Mouse (Mus musculus): ENCODE results near the gene Mypn. TPM values are rescaled to one million over a fixed set of nuclear protein-coding genes. Genes with fewer than 3 reads are reported as not detected.

Gene Mypn
- polyA plus RNA-seq, 1 experiment from 2014 or later: 0.09 TPM

GRCm38 (mm10) chr10:63230266-63230665 is 26.5 kb upstream of the Mypn start:
- Histone ChIP-seq H3K27ac (ENCODE audit: low read depth, low read length) (no peak overlapping the region), H3K4me2 (replicated peaks; ENCODE audit: low read depth, low read length) (no peak overlapping the region), H3K9me3 (ENCODE audit: control insufficient read depth, low read length) (no peaks in the 10 kb centered on the region), H3K4me3 (ENCODE audit: low read depth, low read length) (no peak overlapping the region), H3K9ac (ENCODE audit: low read depth, low read length) (no peak overlapping the region), H3K4me1 (replicated peaks; ENCODE audit: control insufficient read depth, insufficient read depth, low read length) (no peaks in the 10 kb centered on the region), H3K36me3 (ENCODE audit: control insufficient read depth, insufficient read depth, low read length) (no peaks in the 10 kb centered on the region), H3K27me3 (ENCODE audit: control insufficient read depth, insufficient read depth, low read length) (no peaks in the 10 kb centered on the region)
- ATAC-seq (ENCODE audit: low FRiP score): no peak
- WGBS: 89% methylated on average over 7 of the region's 7 CpGs
- no peak for DNase-seq (ENCODE audit: low spot score)

GRCm38 (mm10) chr10:63224341-63224740 is 20.6 kb upstream of the Mypn start:
- DNase-seq (ENCODE audit: low spot score): no peak
- Histone ChIP-seq H3K4me1 (replicated peaks; ENCODE audit: control insufficient read depth, insufficient read depth, low read length) (no peaks in the 10 kb centered on the region), H3K9ac (ENCODE audit: low read depth, low read length) (no peak overlapping the region), H3K4me2 (replicated peaks; ENCODE audit: low read depth, low read length) (no peak overlapping the region), H3K36me3 (ENCODE audit: control insufficient read depth, insufficient read depth, low read length) (no peaks in the 10 kb centered on the region), H3K4me3 (ENCODE audit: low read depth, low read length) (no peak overlapping the region), H3K27ac (ENCODE audit: low read depth, low read length) (no peak overlapping the region), H3K27me3 (ENCODE audit: control insufficient read depth, insufficient read depth, low read length) (no peaks in the 10 kb centered on the region), H3K9me3 (ENCODE audit: control insufficient read depth, low read length) (no peaks in the 10 kb centered on the region)
- ATAC-seq (ENCODE audit: low FRiP score): no peak
- 82% methylated on average over 12 of the region's 12 CpGs for WGBS

GRCm38 (mm10) chr10:63221081-63221783 is 17.5 kb upstream of the Mypn start:
- no peaks in the 10 kb centered on the region for H3K4me1 ChIP-seq (replicated peaks; ENCODE audit: control insufficient read depth, insufficient read depth, low read length)
- no peak for ATAC-seq (ENCODE audit: low FRiP score)
- no peak overlapping the region for H3K4me3 ChIP-seq (ENCODE audit: low read depth, low read length)
- no peaks in the 10 kb centered on the region for H3K9me3 ChIP-seq (ENCODE audit: control insufficient read depth, low read length)
- H3K27me3 ChIP-seq (ENCODE audit: control insufficient read depth, insufficient read depth, low read length): no peaks in the 10 kb centered on the region
- H3K9ac ChIP-seq (ENCODE audit: low read depth, low read length): no peak overlapping the region
- WGBS: 69% methylated on average over 7 of the region's 7 CpGs
- H3K36me3 ChIP-seq (ENCODE audit: control insufficient read depth, insufficient read depth, low read length): no peaks in the 10 kb centered on the region
- DNase-seq (ENCODE audit: low spot score): no peak
- no peak overlapping the region for H3K27ac ChIP-seq (ENCODE audit: low read depth, low read length)
- H3K4me2 ChIP-seq (replicated peaks; ENCODE audit: low read depth, low read length): no peak overlapping the region

GRCm38 (mm10) chr10:63208871-63209270 is 5.1 kb upstream of the Mypn start:
- ATAC-seq (ENCODE audit: low FRiP score) (no peak), DNase-seq (ENCODE audit: low spot score) (no peak)
- Histone ChIP-seq H3K4me1 (replicated peaks; ENCODE audit: control insufficient read depth, insufficient read depth, low read length) (no peaks in the 10 kb centered on the region), H3K9ac (ENCODE audit: low read depth, low read length) (no peak overlapping the region), H3K27me3 (ENCODE audit: control insufficient read depth, insufficient read depth, low read length) (no peaks in the 10 kb centered on the region), H3K4me3 (ENCODE audit: low read depth, low read length) (no peak overlapping the region), H3K36me3 (ENCODE audit: control insufficient read depth, insufficient read depth, low read length) (no peaks in the 10 kb centered on the region), H3K9me3 (ENCODE audit: control insufficient read depth, low read length) (no peaks in the 10 kb centered on the region), H3K4me2 (replicated peaks; ENCODE audit: low read depth, low read length) (no peak overlapping the region), H3K27ac (ENCODE audit: low read depth, low read length) (no peak overlapping the region)
- 65% methylated on average over 6 of the region's 6 CpGs for WGBS

GRCm38 (mm10) chr10:63203002-63203401 is 750 bp downstream of the Mypn start:
- no peak for DNase-seq (ENCODE audit: low spot score)
- no peak overlapping the region for H3K4me2 ChIP-seq (replicated peaks; ENCODE audit: low read depth, low read length)
- no peaks in the 10 kb centered on the region for H3K36me3 ChIP-seq (ENCODE audit: control insufficient read depth, insufficient read depth, low read length)
- no peak overlapping the region for H3K27ac ChIP-seq (ENCODE audit: low read depth, low read length)
- no peaks in the 10 kb centered on the region for H3K4me1 ChIP-seq (replicated peaks; ENCODE audit: control insufficient read depth, insufficient read depth, low read length)
- no peak for ATAC-seq (ENCODE audit: low FRiP score)
- 82% methylated on average over 3 of the region's 3 CpGs for WGBS
- H3K9ac ChIP-seq (ENCODE audit: low read depth, low read length): no peak overlapping the region
- H3K27me3 ChIP-seq (ENCODE audit: control insufficient read depth, insufficient read depth, low read length): no peaks in the 10 kb centered on the region
- H3K9me3 ChIP-seq (ENCODE audit: control insufficient read depth, low read length): no peaks in the 10 kb centered on the region
- no peak overlapping the region for H3K4me3 ChIP-seq (ENCODE audit: low read depth, low read length)

GRCm38 (mm10) chr10:63201534-63201933 is 2.2 kb downstream of the Mypn start:
- no peak for ATAC-seq (ENCODE audit: low FRiP score)
- Histone ChIP-seq H3K9me3 (ENCODE audit: control insufficient read depth, low read length) (no peaks in the 10 kb centered on the region), H3K9ac (ENCODE audit: low read depth, low read length) (no peak overlapping the region), H3K4me2 (replicated peaks; ENCODE audit: low read depth, low read length) (no peak overlapping the region), H3K36me3 (ENCODE audit: control insufficient read depth, insufficient read depth, low read length) (no peaks in the 10 kb centered on the region), H3K27ac (ENCODE audit: low read depth, low read length) (no peak overlapping the region), H3K4me3 (ENCODE audit: low read depth, low read length) (no peak overlapping the region), H3K27me3 (ENCODE audit: control insufficient read depth, insufficient read depth, low read length) (no peaks in the 10 kb centered on the region), H3K4me1 (replicated peaks; ENCODE audit: control insufficient read depth, insufficient read depth, low read length) (no peaks in the 10 kb centered on the region)
- 79% methylated on average over 8 of the region's 8 CpGs for WGBS
- no peak for DNase-seq (ENCODE audit: low spot score)

GRCm38 (mm10) chr10:63199008-63199407 is 4.7 kb downstream of the Mypn start:
- Histone ChIP-seq H3K9ac (ENCODE audit: low read depth, low read length) (no peak overlapping the region), H3K4me1 (replicated peaks; ENCODE audit: control insufficient read depth, insufficient read depth, low read length) (no peaks in the 10 kb centered on the region), H3K9me3 (ENCODE audit: control insufficient read depth, low read length) (no peaks in the 10 kb centered on the region), H3K4me3 (ENCODE audit: low read depth, low read length) (no peak overlapping the region), H3K27ac (ENCODE audit: low read depth, low read length) (no peak overlapping the region), H3K36me3 (ENCODE audit: control insufficient read depth, insufficient read depth, low read length) (no peaks in the 10 kb centered on the region), H3K4me2 (replicated peaks; ENCODE audit: low read depth, low read length) (no peak overlapping the region), H3K27me3 (ENCODE audit: control insufficient read depth, insufficient read depth, low read length) (no peaks in the 10 kb centered on the region)
- DNase-seq (ENCODE audit: low spot score): no peak
- no peak for ATAC-seq (ENCODE audit: low FRiP score)
- 83% methylated on average over 4 of the region's 4 CpGs for WGBS

GRCm38 (mm10) chr10:63192736-63193135 is 11.0 kb downstream of the Mypn start:
- Histone ChIP-seq H3K9ac (ENCODE audit: low read depth, low read length) (no peak overlapping the region), H3K27me3 (ENCODE audit: control insufficient read depth, insufficient read depth, low read length) (no peaks in the 10 kb centered on the region), H3K4me1 (replicated peaks; ENCODE audit: control insufficient read depth, insufficient read depth, low read length) (no peaks in the 10 kb centered on the region), H3K36me3 (ENCODE audit: control insufficient read depth, insufficient read depth, low read length) (no peaks in the 10 kb centered on the region), H3K4me2 (replicated peaks; ENCODE audit: low read depth, low read length) (no peak overlapping the region), H3K4me3 (ENCODE audit: low read depth, low read length) (no peak overlapping the region), H3K27ac (ENCODE audit: low read depth, low read length) (no peak overlapping the region), H3K9me3 (ENCODE audit: control insufficient read depth, low read length) (no peaks in the 10 kb centered on the region)
- DNase-seq (ENCODE audit: low spot score): no peak
- ATAC-seq (ENCODE audit: low FRiP score): no peak
- 89% methylated on average over 14 of the region's 14 CpGs for WGBS

GRCm38 (mm10) chr10:63192276-63192675 is 11.5 kb downstream of the Mypn start:
- WGBS: 77% methylated on average over 18 of the region's 18 CpGs
- no peak overlapping the region for H3K9ac ChIP-seq (ENCODE audit: low read depth, low read length)
- H3K4me2 ChIP-seq (replicated peaks; ENCODE audit: low read depth, low read length): no peak overlapping the region
- no peaks in the 10 kb centered on the region for H3K4me1 ChIP-seq (replicated peaks; ENCODE audit: control insufficient read depth, insufficient read depth, low read length)
- H3K36me3 ChIP-seq (ENCODE audit: control insufficient read depth, insufficient read depth, low read length): no peaks in the 10 kb centered on the region
- H3K27ac ChIP-seq (ENCODE audit: low read depth, low read length): no peak overlapping the region
- H3K4me3 ChIP-seq (ENCODE audit: low read depth, low read length): no peak overlapping the region
- ATAC-seq (ENCODE audit: low FRiP score) (no peak), DNase-seq (ENCODE audit: low spot score) (no peak)
- H3K9me3 ChIP-seq (ENCODE audit: control insufficient read depth, low read length): no peaks in the 10 kb centered on the region
- no peaks in the 10 kb centered on the region for H3K27me3 ChIP-seq (ENCODE audit: control insufficient read depth, insufficient read depth, low read length)

All from hindbrain, embryonic 11.5 days (tissue).